Mouse (Mus musculus) myocyte (in vitro differentiated cells): ENCODE data around the gene Jmjd1c. TPM values are rescaled to one million over a fixed set of nuclear protein-coding genes. Genes with fewer than 3 reads are reported as not detected.

ENCODE experiments used
- H3K27me3 ChIP-seq: one replicate; pipeline ENCODE4 v1.6.1; 2011; ENCODE audit not compliant: control insufficient read depth, insufficient read depth, insufficient read length
- H3K36me3 ChIP-seq: one replicate; pipeline ENCODE4 v1.6.1; 2011; ENCODE audit not compliant: control insufficient read depth, insufficient read depth
- H3K4me2 ChIP-seq: one replicate; pipeline ENCODE4 v1.6.1; 2011; ENCODE audit warnings: low read depth, control low read depth
- H3K4me3 ChIP-seq: one replicate; pipeline ENCODE4 v1.5.1; 2011; ENCODE audit warnings: mild to moderate bottlenecking, control low read depth, moderate library complexity
- H3K79me2 ChIP-seq: one replicate; pipeline ENCODE4 v1.6.1; 2011; ENCODE audit not compliant: control insufficient read depth, insufficient read depth
- H3ac ChIP-seq: one replicate; pipeline ENCODE4 v1.6.1; 2011; ENCODE audit not compliant: control insufficient read depth, insufficient read length
- CEBPB ChIP-seq: IDR thresholded peaks from 2 replicates; pipeline ENCODE4 v1.6.1; 2011; ENCODE audit warnings: mild to moderate bottlenecking, moderate library complexity; ENCODE audit not compliant: poor library complexity, insufficient read depth, severe bottlenecking
- E2F4 ChIP-seq: IDR thresholded peaks from one replicate; pipeline ENCODE4 v1.6.1; 2011; ENCODE audit warnings: mild to moderate bottlenecking, control low read depth, moderate library complexity; ENCODE audit not compliant: insufficient read depth
- MAX ChIP-seq: IDR thresholded peaks from one replicate; pipeline ENCODE4 v1.6.1; 2011; ENCODE audit warnings: low read depth, mild to moderate bottlenecking, control low read depth
- MYOD1 ChIP-seq, 3 experiments: IDR thresholded peaks; one replicate each; pipeline ENCODE4 v1.6.1; 2011; ENCODE audit warnings: control low read depth in 2 of 3, low read depth in 2 of 3, mild to moderate bottlenecking in 2 of 3, moderate library complexity in 1 of 3; ENCODE audit not compliant: insufficient read length in 2 of 3, control insufficient read depth in 1 of 3
- MYOG ChIP-seq, 3 experiments: IDR thresholded peaks; one replicate each; pipeline ENCODE4 v1.6.1; 2011; ENCODE audit warnings: control low read depth in 2 of 3, low read depth in 2 of 3, mild to moderate bottlenecking in 2 of 3; ENCODE audit not compliant: insufficient read length in 2 of 3, control insufficient read depth in 1 of 3, insufficient read depth in 1 of 3
- POLR2A ChIP-seq: IDR thresholded peaks from one replicate; pipeline ENCODE4 v1.6.1; 2011; ENCODE audit warnings: low read depth, mild to moderate bottlenecking, control low read depth, moderate library complexity; ENCODE audit not compliant: insufficient read length
- POLR2AphosphoS2 ChIP-seq: IDR thresholded peaks from one replicate; pipeline ENCODE4 v1.6.1; 2011; ENCODE audit warnings: low read depth, control low read depth; ENCODE audit not compliant: insufficient read length
- REST ChIP-seq: IDR thresholded peaks from one replicate; pipeline ENCODE4 v1.6.1; 2011; ENCODE audit warnings: mild to moderate bottlenecking, control low read depth, moderate library complexity; ENCODE audit not compliant: insufficient read depth, insufficient read length
- SRF ChIP-seq: IDR thresholded peaks from one replicate; pipeline ENCODE4 v1.6.1; 2011; ENCODE audit warnings: low read depth; ENCODE audit not compliant: control insufficient read depth, insufficient read length
- TCF12 ChIP-seq: IDR thresholded peaks from one replicate; pipeline ENCODE4 v1.6.1; 2011; ENCODE audit warnings: mild to moderate bottlenecking, control low read depth; ENCODE audit not compliant: poor library complexity, insufficient read depth, severe bottlenecking
- TCF3 ChIP-seq: IDR thresholded peaks from one replicate; pipeline ENCODE4 v1.6.1; 2011; ENCODE audit warnings: low read depth, control low read depth; ENCODE audit not compliant: insufficient read length
- USF1 ChIP-seq: IDR thresholded peaks from one replicate; pipeline ENCODE4 v1.6.1; 2011; ENCODE audit warnings: low read depth, mild to moderate bottlenecking, control low read depth, moderate library complexity
- polyA plus RNA-seq: library from polyadenylated mRNA; unstranded; fragments of >200 nt; fragmentation: generic; extraction: Trizol; gene quantifications from one replicate; pipeline ENCODE4 v1.2.1, GENCODE M21; 2012; ENCODE audit warnings: missing spikeins

Gene Jmjd1c
- polyA plus RNA-seq, 1 experiment = 5.6 TPM

- H3K36me3 ChIP-seq = no peaks in the 10 kb centered on the region
- no peak overlapping the region for H3K4me2 ChIP-seq
- peaks cover 30% of the 10 kb centered on the region for H3K79me2 ChIP-seq
- no peak overlapping the region for H3K4me3 ChIP-seq
- H3K27me3 ChIP-seq = no peaks in the 10 kb centered on the region
- TF ChIP-seq MYOG (IDR thresholded peaks at IDR 0.05; ENCODE audit: control insufficient read depth in 1 of 3, insufficient read depth in 1 of 3, insufficient read length in 2 of 3, low read depth in 2 of 3) (no peak), TCF12 (no peak), POLR2A (no peak), MAX (no peak), REST (no peak), CEBPB (no peak), USF1 (no peak), E2F4 (no peak), TCF3 (no peak), SRF (no peak), MYOD1 (IDR thresholded peaks at IDR 0.05; ENCODE audit: control insufficient read depth in 1 of 3, insufficient read length in 2 of 3, low read depth in 2 of 3) (no peak), POLR2AphosphoS2 (no peak)
- no peak overlapping the region for H3ac ChIP-seq
Measured at GRCm38 (mm10) chr10:67075931-67076878, 19.7 kb upstream of the Jmjd1c start.

GRCm38 (mm10) chr10:67079030-67079429 lies 16.9 kb upstream of the Jmjd1c start:
- H3K4me3 ChIP-seq = no peak overlapping the region
- H3K36me3 ChIP-seq = no peaks in the 10 kb centered on the region
- H3K27me3 ChIP-seq = no peaks in the 10 kb centered on the region
- peaks cover 20% of the 10 kb centered on the region for H3K79me2 ChIP-seq
- H3ac ChIP-seq = no peak overlapping the region
- TF ChIP-seq MYOG (IDR thresholded peaks at IDR 0.05; ENCODE audit: control insufficient read depth in 1 of 3, insufficient read depth in 1 of 3, insufficient read length in 2 of 3, low read depth in 2 of 3) = no peak
- no peak overlapping the region for H3K4me2 ChIP-seq

GRCm38 (mm10) chr10:67081206-67082007 lies 14.5 kb upstream of the Jmjd1c start:
- Histone ChIP-seq H3K4me3 (no peak overlapping the region), H3K4me2 (no peak overlapping the region)
- no peak for TF ChIP-seq TCF12
- no peak for TF ChIP-seq SRF
- no peak for TF ChIP-seq REST
- TF ChIP-seq POLR2A = no peak
- no peak for TF ChIP-seq MYOG (IDR thresholded peaks at IDR 0.05; ENCODE audit: control insufficient read depth in 1 of 3, insufficient read depth in 1 of 3, insufficient read length in 2 of 3, low read depth in 2 of 3)
- TF ChIP-seq USF1 = no peak
- TF ChIP-seq MAX = no peak
- no peak for TF ChIP-seq E2F4
- TF ChIP-seq MYOD1 (IDR thresholded peaks at IDR 0.05; ENCODE audit: control insufficient read depth in 1 of 3, insufficient read length in 2 of 3, low read depth in 2 of 3) = no peak
- TF ChIP-seq POLR2AphosphoS2 = no peak
- TF ChIP-seq TCF3 = no peak
- TF ChIP-seq CEBPB = no peak

GRCm38 (mm10) chr10:67082531-67082930 lies 13.4 kb upstream of the Jmjd1c start:
- Histone ChIP-seq H3ac (no peak overlapping the region), H3K36me3 (no peaks in the 10 kb centered on the region), H3K27me3 (no peaks in the 10 kb centered on the region), H3K79me2 (peaks cover 18% of the 10 kb centered on the region), H3K4me3 (no peak overlapping the region), H3K4me2 (no peak overlapping the region)
- no peak for TF ChIP-seq TCF12
- TF ChIP-seq SRF = no peak
- TF ChIP-seq POLR2A = no peak
- no peak for TF ChIP-seq MYOD1 (IDR thresholded peaks at IDR 0.05; ENCODE audit: control insufficient read depth in 1 of 3, insufficient read length in 2 of 3, low read depth in 2 of 3)
- TF ChIP-seq MYOG (IDR thresholded peaks at IDR 0.05; ENCODE audit: control insufficient read depth in 1 of 3, insufficient read depth in 1 of 3, insufficient read length in 2 of 3, low read depth in 2 of 3) = no peak
- TF ChIP-seq REST = no peak
- no peak for TF ChIP-seq MAX
- no peak for TF ChIP-seq CEBPB
- no peak for TF ChIP-seq TCF3

More at GRCm38 (mm10) chr10:67081206-67082007, 14.5 kb upstream of the Jmjd1c start:
- H3ac ChIP-seq = no peak overlapping the region
- H3K36me3 ChIP-seq = no peaks in the 10 kb centered on the region
- H3K27me3 ChIP-seq = no peaks in the 10 kb centered on the region
- H3K79me2 ChIP-seq = peaks cover 9% of the 10 kb centered on the region
